Mouse (Mus musculus): ENCODE results near the gene Dclk1. TPM values are rescaled to one million over a fixed set of nuclear protein-coding genes. Genes with fewer than 3 reads are reported as not detected.

The Dclk1 gene
- polyA plus RNA-seq, 2 experiments: 0.04 to 0.08 TPM

- no peak for DNase-seq (ENCODE audit: low read depth in 3 of 3, low spot score in 3 of 3)
- 59% methylated on average over 5 of the region's 5 CpGs for WGBS (ENCODE audit: insufficient replicate concordance)
- no peak for ATAC-seq (ENCODE audit: insufficient read depth)
Observed at GRCm38 (mm10) chr3:55447486-55448460, 205.6 kb downstream of the Dclk1 start.

GRCm38 (mm10) chr3:55449148-55449547 is 207.0 kb downstream of the Dclk1 start:
- DNase-seq (ENCODE audit: low read depth in 3 of 3, low spot score in 3 of 3): no peak
- no peak for TF ChIP-seq EP300 (IDR thresholded peaks at IDR 0.05; ENCODE audit: low read depth)
- 0 out of 2 replicates have a peak, but pooled peaks have one; percentile 7 for TF ChIP-seq CTCF (IDR thresholded peaks at IDR 0.05; ENCODE audit: low read depth)

More at GRCm38 (mm10) chr3:55447486-55448460, 205.6 kb downstream of the Dclk1 start:
- Histone ChIP-seq H3K9ac (replicated peaks) (no peak overlapping the region), H3K4me2 (ENCODE audit: low read depth) (no peak overlapping the region), H3K9me3 (ENCODE audit: control insufficient read depth, low read length) (no peaks in the 10 kb centered on the region), H3K27me3 (ENCODE audit: control insufficient read depth, insufficient read depth, low read length) (no peaks in the 10 kb centered on the region), H3K4me3 (ENCODE audit: insufficient read depth in 1 of 2, low read depth in 2 of 2, low read length in 2 of 2) (no peak overlapping the region), H3K4me1 (replicated peaks; ENCODE audit: control insufficient read depth in 2 of 2, insufficient read depth in 2 of 2, low read length in 1 of 2) (no peaks in the 10 kb centered on the region), H3K27ac (no peak overlapping the region), H3K36me3 (replicated peaks; ENCODE audit: control insufficient read depth, insufficient read depth, low read depth) (no peaks in the 10 kb centered on the region)
- TF ChIP-seq CTCF (IDR thresholded peaks at IDR 0.05; ENCODE audit: low read depth): no peak
- TF ChIP-seq EP300 (IDR thresholded peaks at IDR 0.05; ENCODE audit: low read depth): no peak

GRCm38 (mm10) chr3:55451035-55451434 is 208.9 kb downstream of the Dclk1 start:
- no peak overlapping the region for H3K4me3 ChIP-seq (ENCODE audit: insufficient read depth in 1 of 2, low read depth in 2 of 2, low read length in 2 of 2)
- TF ChIP-seq EP300 (IDR thresholded peaks at IDR 0.05; ENCODE audit: low read depth) (no peak), CTCF (IDR thresholded peaks at IDR 0.05; ENCODE audit: low read depth) (no peak)
- no peaks in the 10 kb centered on the region for H3K4me1 ChIP-seq (replicated peaks; ENCODE audit: control insufficient read depth in 2 of 2, insufficient read depth in 2 of 2, low read length in 1 of 2)
- 79% methylated on average over 14 of the region's 14 CpGs for WGBS (ENCODE audit: insufficient replicate concordance)
- no peak overlapping the region for H3K9ac ChIP-seq (replicated peaks)
- no peak for ATAC-seq (ENCODE audit: insufficient read depth)
- no peaks in the 10 kb centered on the region for H3K27me3 ChIP-seq (ENCODE audit: control insufficient read depth, insufficient read depth, low read length)
- no peak overlapping the region for H3K4me2 ChIP-seq (ENCODE audit: low read depth)
- H3K36me3 ChIP-seq (replicated peaks; ENCODE audit: control insufficient read depth, insufficient read depth, low read depth): no peaks in the 10 kb centered on the region
- no peak for DNase-seq (ENCODE audit: low read depth in 3 of 3, low spot score in 3 of 3)
- H3K27ac ChIP-seq: no peak overlapping the region
- H3K9me3 ChIP-seq (ENCODE audit: control insufficient read depth, low read length): no peaks in the 10 kb centered on the region

More at GRCm38 (mm10) chr3:55449148-55449547, 207.0 kb downstream of the Dclk1 start:
- Histone ChIP-seq H3K27ac (no peak overlapping the region), H3K9ac (replicated peaks) (no peak overlapping the region), H3K36me3 (replicated peaks; ENCODE audit: control insufficient read depth, insufficient read depth, low read depth) (no peaks in the 10 kb centered on the region), H3K4me2 (ENCODE audit: low read depth) (no peak overlapping the region), H3K9me3 (ENCODE audit: control insufficient read depth, low read length) (no peaks in the 10 kb centered on the region), H3K4me3 (ENCODE audit: insufficient read depth in 1 of 2, low read depth in 2 of 2, low read length in 2 of 2) (no peak overlapping the region), H3K4me1 (replicated peaks; ENCODE audit: control insufficient read depth in 2 of 2, insufficient read depth in 2 of 2, low read length in 1 of 2) (no peaks in the 10 kb centered on the region), H3K27me3 (ENCODE audit: control insufficient read depth, insufficient read depth, low read length) (no peaks in the 10 kb centered on the region)
- WGBS (ENCODE audit: insufficient replicate concordance): 54% methylated on average over 2 of the region's 2 CpGs
- no peak for ATAC-seq (ENCODE audit: insufficient read depth)

DNA sequence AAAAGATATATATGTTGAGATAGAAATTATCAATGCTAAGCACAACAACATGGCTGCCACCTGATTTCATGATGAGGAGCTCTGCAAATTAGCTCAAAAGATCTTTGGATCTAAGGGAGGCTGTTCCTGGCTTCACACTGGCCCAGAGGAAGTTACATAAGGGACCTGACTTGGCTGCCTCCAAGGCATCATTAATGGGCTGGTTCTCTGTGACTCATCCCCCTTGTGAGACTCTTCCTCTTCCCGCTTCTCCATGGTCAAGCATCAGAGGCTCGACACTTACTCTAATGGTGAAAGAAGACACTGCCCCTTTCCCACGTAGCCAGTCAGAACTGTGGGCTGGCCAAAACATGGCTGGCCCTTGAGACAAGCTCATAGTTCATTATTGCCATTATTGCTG is 209.7 kb downstream of the Dclk1 start:
- Histone ChIP-seq H3K36me3 (replicated peaks; ENCODE audit: control insufficient read depth, insufficient read depth, low read depth) (no peaks in the 10 kb centered on the region), H3K9ac (replicated peaks) (no peak overlapping the region), H3K4me3 (ENCODE audit: insufficient read depth in 1 of 2, low read depth in 2 of 2, low read length in 2 of 2) (no peak overlapping the region), H3K4me1 (replicated peaks; ENCODE audit: control insufficient read depth in 2 of 2, insufficient read depth in 2 of 2, low read length in 1 of 2) (no peaks in the 10 kb centered on the region), H3K4me2 (ENCODE audit: low read depth) (no peak overlapping the region), H3K9me3 (ENCODE audit: control insufficient read depth, low read length) (no peaks in the 10 kb centered on the region), H3K27ac (no peak overlapping the region), H3K27me3 (ENCODE audit: control insufficient read depth, insufficient read depth, low read length) (no peaks in the 10 kb centered on the region)
- TF ChIP-seq EP300 (IDR thresholded peaks at IDR 0.05; ENCODE audit: low read depth) (no peak), CTCF (IDR thresholded peaks at IDR 0.05; ENCODE audit: low read depth) (no peak)
- ATAC-seq (ENCODE audit: insufficient read depth): no peak
- WGBS (ENCODE audit: insufficient replicate concordance): 44% methylated on average over 3 of the region's 3 CpGs
- DNase-seq (ENCODE audit: low read depth in 3 of 3, low spot score in 3 of 3): no peak

- Histone ChIP-seq H3K27ac (no peak overlapping the region), H3K9ac (replicated peaks) (no peak overlapping the region), H3K4me2 (ENCODE audit: low read depth) (no peak overlapping the region), H3K4me3 (ENCODE audit: insufficient read depth in 1 of 2, low read depth in 2 of 2, low read length in 2 of 2) (no peak overlapping the region), H3K9me3 (ENCODE audit: control insufficient read depth, low read length) (no peaks in the 10 kb centered on the region), H3K27me3 (ENCODE audit: control insufficient read depth, insufficient read depth, low read length) (no peaks in the 10 kb centered on the region), H3K36me3 (replicated peaks; ENCODE audit: control insufficient read depth, insufficient read depth, low read depth) (no peaks in the 10 kb centered on the region), H3K4me1 (replicated peaks; ENCODE audit: control insufficient read depth in 2 of 2, insufficient read depth in 2 of 2, low read length in 1 of 2) (no peaks in the 10 kb centered on the region)
- ATAC-seq (ENCODE audit: insufficient read depth): no peak
- TF ChIP-seq EP300 (IDR thresholded peaks at IDR 0.05; ENCODE audit: low read depth) (no peak), CTCF (IDR thresholded peaks at IDR 0.05; ENCODE audit: low read depth) (no peak)
- WGBS (ENCODE audit: insufficient replicate concordance): 61% methylated on average over 2 of the region's 2 CpGs
- DNase-seq (ENCODE audit: low read depth in 3 of 3, low spot score in 3 of 3): no peak
Observed at GRCm38 (mm10) chr3:55452464-55452863, 210.3 kb downstream of the Dclk1 start.

All from liver, embryonic 14.5 days (tissue).